Mouse (Mus musculus) embryo, embryonic 10.5 days (tissue): ENCODE measurements around the gene Wdr93.

ENCODE experiments used
- DNase-seq: peaks from one replicate; pipeline ENCODE4 v3.0.0-alpha.2; 2015; ENCODE audit warnings: low spot score

Gene Wdr93

GRCm38 (mm10) chr7:79801391-79801790 lies 58.4 kb downstream of the Wdr93 start:
- no peak for DNase-seq

GRCm38 (mm10) chr7:79802037-79802436 lies 59.1 kb downstream of the Wdr93 start:
- DNase-seq: no peak

GRCm38 (mm10) chr7:79803887-79804286 lies 60.9 kb downstream of the Wdr93 start:
- DNase-seq: no peak

- DNase-seq: no peak
Measured at GRCm38 (mm10) chr7:79808561-79808960, 65.6 kb downstream of the Wdr93 start.

- DNase-seq: peak; percentile 85
Measured at GRCm38 (mm10) chr7:79810611-79811506, 67.9 kb downstream of the Wdr93 start, which contains the start of gene Mesp2. Mesp2 (plus strand) TSS chr7:79810727.

- no peak for DNase-seq
Measured at GRCm38 (mm10) chr7:79813409-79813808, 70.4 kb downstream of the Wdr93 start.

GRCm38 (mm10) chr7:79818321-79818720 lies 75.4 kb downstream of the Wdr93 start:
- no peak for DNase-seq

GRCm38 (mm10) chr7:79819515-79819914 lies 76.6 kb downstream of the Wdr93 start:
- DNase-seq: no peak

- no peak for DNase-seq
Measured at GRCm38 (mm10) chr7:79819996-79820395, 77.0 kb downstream of the Wdr93 start.

- no peak for DNase-seq
Measured at GRCm38 (mm10) chr7:79822092-79822695, 79.2 kb downstream of the Wdr93 start.

- DNase-seq: no peak
Measured at GRCm38 (mm10) chr7:79828341-79828740, 85.4 kb downstream of the Wdr93 start.

GRCm38 (mm10) chr7:79831145-79831544 lies 88.2 kb downstream of the Wdr93 start:
- no peak for DNase-seq

GRCm38 (mm10) chr7:79831585-79831984 lies 88.6 kb downstream of the Wdr93 start:
- no peak for DNase-seq

- no peak for DNase-seq
Measured at GRCm38 (mm10) chr7:79832980-79833379, 90.0 kb downstream of the Wdr93 start.

GRCm38 (mm10) chr7:79835196-79835595 lies 92.2 kb downstream of the Wdr93 start:
- DNase-seq: no peak
